Mouse (Mus musculus) CH12.LX (cell line): ENCODE measurements at regions not wholly inside any gene's neighbourhood (a gene's known extent, or its start where the extent isn't known, plus 50 kb on each side); places are given as distances from the start of the nearest gene placed in this dataset.

Experiments
- ELF1 ChIP-seq: IDR thresholded peaks from 2 replicates; pipeline ENCODE4 v1.6.1; 2014; ENCODE audit warnings: low read depth, mild to moderate bottlenecking, inconsistent platforms, low read length, improper control_type of control experiment
- EP300 ChIP-seq: IDR thresholded peaks from 2 replicates; pipeline ENCODE4 v1.6.1; 2011; ENCODE audit warnings: low read length, improper control_type of control experiment
- ETS1 ChIP-seq: conservative IDR thresholded peaks from 2 replicates; pipeline ENCODE4 v1.6.1; 2012; ENCODE audit warnings: low read depth, mild to moderate bottlenecking, inconsistent platforms, low read length, improper control_type of control experiment, moderate library complexity
- JUND ChIP-seq: conservative IDR thresholded peaks from 2 replicates; pipeline ENCODE4 v1.6.1; 2011; ENCODE audit warnings: low read depth, low read length, improper control_type of control experiment
- MAX ChIP-seq: IDR thresholded peaks from 2 replicates; pipeline ENCODE4 v1.6.1; 2011; ENCODE audit warnings: low read length, improper control_type of control experiment
- POLR2A ChIP-seq: IDR thresholded peaks from 2 replicates; pipeline ENCODE4 v1.6.1; 2011; ENCODE audit warnings: low read depth, mild to moderate bottlenecking, improper control_type of control experiment, low read length
- RCOR1 ChIP-seq: conservative IDR thresholded peaks from 2 replicates; pipeline ENCODE4 v1.6.1; 2012; ENCODE audit warnings: low read depth, mild to moderate bottlenecking, inconsistent platforms, low read length, improper control_type of control experiment
- TBP ChIP-seq: conservative IDR thresholded peaks from 2 replicates; pipeline ENCODE4 v1.6.1; 2011; ENCODE audit warnings: low read depth, low read length, improper control_type of control experiment
- USF2 ChIP-seq: conservative IDR thresholded peaks from 2 replicates; pipeline ENCODE4 v1.6.1; 2011; ENCODE audit warnings: low read depth, low read length, improper control_type of control experiment

- no peak for TF ChIP-seq POLR2A
- TF ChIP-seq EP300, result no peak
- TF ChIP-seq MAX, result no peak
- no peak for TF ChIP-seq JUND
- no peak for TF ChIP-seq ETS1
- TF ChIP-seq USF2, result no peak
- TF ChIP-seq RCOR1, result no peak
- TF ChIP-seq TBP, result no peak
- no peak for TF ChIP-seq ELF1
These were observed 212.5 kb downstream of the Gxylt1 start for GRCm38 (mm10) chr15:93062213-93063131.
